Mouse (Mus musculus) lung, postnatal 4 days (tissue): ENCODE measurements around the gene Csta1.

Experiments
- DNase-seq, 2 experiments: peaks; one replicate each; pipeline ENCODE4 v3.0.0; 2021

The Csta1 gene

DNA sequence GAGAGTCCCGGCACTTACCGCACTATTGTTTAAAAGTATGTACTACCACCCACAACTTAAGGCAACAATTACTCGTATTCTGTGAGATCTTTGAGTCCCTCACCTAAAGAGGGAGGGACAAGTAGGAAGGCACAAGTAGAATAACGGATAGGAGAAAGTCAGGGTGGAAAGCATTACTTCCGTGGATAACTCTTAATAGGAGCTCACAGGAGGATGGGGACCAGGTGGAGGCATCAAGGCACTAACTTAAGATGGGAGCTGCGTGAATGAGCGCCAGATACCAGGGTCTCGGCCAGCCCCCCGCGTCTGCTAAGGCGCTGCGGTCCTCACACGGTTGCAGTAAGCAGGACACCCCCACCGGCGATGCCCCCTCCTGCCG, 60.0 kb downstream of the Csta1 start:
- no peak for DNase-seq
